Mouse (Mus musculus) liver, embryonic 14.5 days (tissue): ENCODE results near the gene Apobec1. TPM values are rescaled to one million over a fixed set of nuclear protein-coding genes. Genes with fewer than 3 reads are reported as not detected.
A peak's percentile ranks its signal among the peaks of the same experiment; 100 is the strongest.
"Not testable (repeated sequence)": the region's sequence is repeated elsewhere in the genome, so short reads cannot be mapped to it uniquely, and the experiment has no call there.

Experiments used
- ATAC-seq: fragments of 200-750 bp; cut with Nextera tagmentation; 2 replicates; pipeline ENCODE4 v1.8.0; 2017; ENCODE audit warnings: moderate number of reproducible peaks, mild to moderate bottlenecking, moderate library complexity; ENCODE audit not compliant: insufficient read depth
- DNase-seq, 3 experiments: peaks; one replicate each; pipeline ENCODE4 v3.0.0-alpha.2; 2012 to 2013; ENCODE audit warnings: low read depth in 3 of 3, low spot score in 3 of 3
- H3K27ac ChIP-seq: fragments of 300-500 bp; sonication (generic); 2 replicates; pipeline ENCODE4 v1.5.1; 2014; ENCODE audit warnings: moderate library complexity, mild to moderate bottlenecking, control low read depth, inconsistent platforms
- H3K27me3 ChIP-seq: fragments of 300-500 bp; sonication (generic); 2 replicates; pipeline ENCODE4 v1.6.1; 2014; ENCODE audit warnings: mild to moderate bottlenecking, low read length, moderate library complexity; ENCODE audit not compliant: control insufficient read depth, insufficient read depth
- H3K36me3 ChIP-seq: fragments of 300-500 bp; sonication (generic); replicated peaks from 2 replicates; pipeline ENCODE4 v1.6.1; 2014; ENCODE audit warnings: low read depth; ENCODE audit not compliant: control insufficient read depth, insufficient read depth
- H3K4me1 ChIP-seq, 2 experiments: fragments of 200-500 bp in 1 of 2; fragments of 300-500 bp in 1 of 2; sonication (generic) in 1 of 2; replicated peaks; 2 replicates each; pipeline ENCODE4 v1.6.1; 2012 to 2014; ENCODE audit warnings: antibody characterized with exemption in 1 of 2, inconsistent platforms in 1 of 2, low read length in 1 of 2; ENCODE audit not compliant: control insufficient read depth in 2 of 2, insufficient read depth in 2 of 2
- H3K4me2 ChIP-seq: fragments of 300-500 bp; sonication (generic); 2 replicates; pipeline ENCODE4 v1.6.1; 2014; ENCODE audit warnings: low read depth, mild to moderate bottlenecking, control low read depth, moderate library complexity
- H3K4me3 ChIP-seq, 2 experiments: fragments of 200-500 bp in 1 of 2; fragments of 300-500 bp in 1 of 2; sonication (generic) in 1 of 2; 2 replicates each; pipeline ENCODE4 v1.5.1; 2012 to 2014; ENCODE audit warnings: low read depth in 2 of 2, low read length in 2 of 2, mild to moderate bottlenecking in 2 of 2, control low read depth in 1 of 2, inconsistent platforms in 1 of 2, moderate library complexity in 1 of 2; ENCODE audit not compliant: insufficient read depth in 1 of 2
- H3K9ac ChIP-seq: fragments of 300-500 bp; sonication (generic); replicated peaks from 2 replicates; pipeline ENCODE4 v1.6.1; 2014; ENCODE audit warnings: mild to moderate bottlenecking, control low read depth, moderate library complexity
- H3K9me3 ChIP-seq: fragments of 300-500 bp; sonication (generic); 2 replicates; pipeline ENCODE4 v1.6.1; 2016; ENCODE audit warnings: low read length, mixed read lengths; ENCODE audit not compliant: control insufficient read depth
- CTCF ChIP-seq: IDR thresholded peaks from 2 replicates; pipeline ENCODE4 v1.5.1; 2016; ENCODE audit warnings: antibody characterized with exemption, low read depth, control low read depth
- EP300 ChIP-seq: IDR thresholded peaks from 2 replicates; pipeline ENCODE4 v1.6.1; 2016; ENCODE audit warnings: antibody characterized with exemption, low read depth
- WGBS: fragments of 180-500 bp; shearing (Covaris S2); extraction: QIAGEN DNeasy Blood & Tissue Kit; methylation state at CpG from one replicate; pipeline ENCODE4 v1.1.7; 2014; ENCODE audit not compliant: insufficient replicate concordance; 5-methylcytosine and 5-hydroxymethylcytosine counted together
- polyA plus RNA-seq, 2 experiments: library from polyadenylated mRNA; depleted of rRNA in 1 of 2; stranded (reverse) in 1 of 2; unstranded in 1 of 2; fragments of >200 nt; fragmentation: Nextera tagmentation in 1 of 2; extraction: Ambion mirVana in 1 of 2; gene quantifications; 2 replicates each; pipeline versions ENCODE4 v1.2.1 to v1.2.3; 2012 to 2014

Apobec1 gene
- polyA plus RNA-seq, 2 experiments, result 4.2 to 4.3 TPM

- H3K9ac ChIP-seq, result no peak overlapping the region
- WGBS, result 68% methylated on average over 3 of the region's 3 CpGs
- DNase-seq (no peak), ATAC-seq (no peak)
- no peak overlapping the region for H3K4me3 ChIP-seq
- no peak overlapping the region for H3K27ac ChIP-seq
- no peak for TF ChIP-seq CTCF
- TF ChIP-seq EP300, result no peak
- H3K9me3 ChIP-seq, result no peaks in the 10 kb centered on the region
- H3K27me3 ChIP-seq, result no peaks in the 10 kb centered on the region
- no peak overlapping the region for H3K4me2 ChIP-seq
- no peaks in the 10 kb centered on the region for H3K4me1 ChIP-seq
- no peaks in the 10 kb centered on the region for H3K36me3 ChIP-seq
Measured at GRCm38 (mm10) chr6:122577030-122577429, 25.2 kb downstream of the Apobec1 start.

GRCm38 (mm10) chr6:122575037-122575436, 27.2 kb downstream of the Apobec1 start:
- H3K4me2 ChIP-seq, H3K9ac ChIP-seq, DNase-seq, H3K4me3 ChIP-seq, H3K9me3 ChIP-seq, H3K27ac ChIP-seq, H3K36me3 ChIP-seq, H3K4me1 ChIP-seq, ATAC-seq, H3K27me3 ChIP-seq: not testable (repeated sequence)
- 52% methylated on average over 1 of the region's 1 CpGs for WGBS

DNA sequence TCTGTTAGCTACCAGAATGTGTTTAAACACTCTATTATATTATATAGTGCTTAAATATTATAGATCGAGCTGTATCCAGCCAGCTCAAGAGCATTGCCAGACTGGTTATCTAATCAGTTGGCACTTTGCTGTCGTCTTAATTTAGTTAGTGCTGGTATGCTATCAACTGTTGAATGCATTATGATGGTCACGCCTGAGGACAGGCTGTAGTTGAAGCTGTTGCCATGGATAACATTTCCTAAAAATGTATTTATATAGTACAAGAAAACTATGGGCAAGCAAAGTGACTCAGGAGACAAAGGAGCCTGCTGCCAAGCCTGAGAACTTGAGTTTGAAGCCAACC, 30.7 kb downstream of the Apobec1 start:
- 28% methylated on average over 3 of the region's 3 CpGs for WGBS

GRCm38 (mm10) chr6:122570695-122571616, 31.3 kb downstream of the Apobec1 start:
- H3K4me1 ChIP-seq, result peaks cover 0 to 8% of the 10 kb centered on the region in 2 experiments; a peak in 2 of 4 replicates
- no peaks in the 10 kb centered on the region for H3K36me3 ChIP-seq
- DNase-seq (peak in 2 of 3 experiments; percentile 5 to 26), ATAC-seq (peak; percentile 33; the same call in 1 of the 2 replicates)
- no peaks in the 10 kb centered on the region for H3K27me3 ChIP-seq
- 19% methylated on average over 8 of the region's 8 CpGs for WGBS
- TF ChIP-seq CTCF (no peak), EP300 (no peak)
- H3K9ac ChIP-seq, result no peak overlapping the region
- no peak overlapping the region for H3K4me2 ChIP-seq
- no peaks in the 10 kb centered on the region for H3K9me3 ChIP-seq
- H3K4me3 ChIP-seq, result no peak overlapping the region
- no peak overlapping the region for H3K27ac ChIP-seq

More for the DNA sequence above, 30.7 kb downstream of the Apobec1 start:
- Histone ChIP-seq H3K4me2 (no peak overlapping the region), H3K9ac (no peak overlapping the region), H3K4me3 (no peak overlapping the region), H3K9me3 (no peaks in the 10 kb centered on the region), H3K27me3 (no peaks in the 10 kb centered on the region), H3K4me1 (peaks cover 0 to 8% of the 10 kb centered on the region in 2 experiments; a peak in 2 of 4 replicates), H3K36me3 (no peaks in the 10 kb centered on the region), H3K27ac (no peak overlapping the region)
- TF ChIP-seq CTCF, result no peak
- no peak for TF ChIP-seq EP300
- ATAC-seq (no peak), DNase-seq (no peak)

GRCm38 (mm10) chr6:122569762-122570161, 32.5 kb downstream of the Apobec1 start:
- Histone ChIP-seq H3K4me2 (no peak overlapping the region), H3K36me3 (no peaks in the 10 kb centered on the region), H3K27ac (no peak overlapping the region), H3K9me3 (no peaks in the 10 kb centered on the region), H3K4me1 (peaks cover 0 to 8% of the 10 kb centered on the region in 2 experiments; a peak in 2 of 4 replicates), H3K4me3 (no peak overlapping the region), H3K27me3 (no peaks in the 10 kb centered on the region), H3K9ac (no peak overlapping the region)
- WGBS, result 64% methylated on average over 1 of the region's 1 CpGs
- DNase-seq, result no peak
- ATAC-seq, result no peak
- TF ChIP-seq EP300, result no peak
- TF ChIP-seq CTCF, result no peak
